Mouse (Mus musculus): ENCODE measurements around the gene Slco1a5. TPM values are rescaled to one million over a fixed set of nuclear protein-coding genes. Genes with fewer than 3 reads are reported as not detected.

Gene Slco1a5
- total and polyA plus RNA-seq, 3 experiments: not detected

DNA sequence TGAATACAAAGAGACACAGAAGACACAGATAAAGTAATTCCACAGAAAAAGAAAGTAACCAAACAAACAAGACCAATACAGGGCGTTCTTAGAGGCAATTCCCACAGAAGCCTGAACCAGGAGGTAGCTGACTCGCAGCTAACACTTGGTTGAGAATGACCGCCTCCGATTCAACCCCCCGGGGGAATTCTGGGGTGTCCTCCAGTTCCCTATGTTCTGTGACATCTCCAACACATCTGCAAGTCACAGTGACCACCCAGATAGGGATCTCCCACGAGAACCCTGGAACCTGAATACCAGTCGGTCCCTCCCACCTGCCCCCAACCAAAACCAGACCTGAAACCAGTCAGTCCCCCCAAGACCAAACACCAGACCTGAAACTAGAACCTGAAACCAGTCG, 128.5 kb downstream of the Slco1a5 start:
- Histone ChIP-seq H3K4me3 (replicated peaks in 1 of 3; ENCODE audit: low read depth in 2 of 3, low read length in 2 of 3, poor library complexity in 1 of 3) (no peak overlapping the region), H3K27me3 (replicated peaks) (no peaks in the 10 kb centered on the region), H3K4me2 (ENCODE audit: insufficient read depth, low read depth, poor library complexity, severe bottlenecking) (no peak overlapping the region), H3K79me2 (replicated peaks; ENCODE audit: control insufficient read depth, extremely low read depth, insufficient read depth, poor library complexity, severe bottlenecking) (no peaks in the 10 kb centered on the region), H3K9me3 (replicated peaks; ENCODE audit: low read length) (peaks cover 21% of the 10 kb centered on the region), H3K27ac (ENCODE audit: insufficient read depth, low read depth) (no peak overlapping the region), H3K9ac (ENCODE audit: insufficient read depth, low read depth) (no peak overlapping the region), H3K4me1 (ENCODE audit: control insufficient read depth in 1 of 2, insufficient read depth in 2 of 2) (no peaks in the 10 kb centered on the region), H3K36me3 (replicated peaks in 1 of 2; ENCODE audit: control insufficient read depth in 1 of 2, insufficient read depth in 1 of 2, low read length in 1 of 2) (no peaks in the 10 kb centered on the region)
- in situ Hi-C loops (cut with MboI; ENCODE audit: low pct_ligation_motif_present, low pct_unique_long_range_greater_than_20kb, low sequenced_read_pairs) (no loop called here), dilution Hi-C loops (cut with MboI; ENCODE audit: extremely low pct_ligation_motif_present, extremely low pct_unique_long_range_greater_than_20kb, low sequenced_read_pairs) (no loop called here)
- no peak for TF ChIP-seq GABPA (IDR thresholded peaks at IDR 0.05; ENCODE audit: insufficient replicate concordance, low read depth, low read length)
- no peak for TF ChIP-seq SMC3 (IDR thresholded peaks at IDR 0.05; ENCODE audit: low read depth, low read length)
- no peak for TF ChIP-seq ELF1 (IDR thresholded peaks at IDR 0.05; ENCODE audit: low read depth, low read length)
- TF ChIP-seq CHD2 (IDR thresholded peaks at IDR 0.05; ENCODE audit: low read length): no peak
- TF ChIP-seq HCFC1 (IDR thresholded peaks at IDR 0.05; ENCODE audit: low read depth, low read length): no peak
- no peak for TF ChIP-seq JUN (IDR thresholded peaks at IDR 0.05; ENCODE audit: insufficient read depth, low read depth, low read length)
- TF ChIP-seq ZKSCAN1 (IDR thresholded peaks at IDR 0.05; ENCODE audit: borderline replicate concordance, low read depth, low read length): no peak
- TF ChIP-seq NRF1 (IDR thresholded peaks at IDR 0.05; ENCODE audit: low read depth, low read length): no peak
- no peak for TF ChIP-seq MXI1 (IDR thresholded peaks at IDR 0.05; ENCODE audit: low read depth, low read length)
- no peak for DNase-seq (ENCODE audit: extremely low read depth)

DNA sequence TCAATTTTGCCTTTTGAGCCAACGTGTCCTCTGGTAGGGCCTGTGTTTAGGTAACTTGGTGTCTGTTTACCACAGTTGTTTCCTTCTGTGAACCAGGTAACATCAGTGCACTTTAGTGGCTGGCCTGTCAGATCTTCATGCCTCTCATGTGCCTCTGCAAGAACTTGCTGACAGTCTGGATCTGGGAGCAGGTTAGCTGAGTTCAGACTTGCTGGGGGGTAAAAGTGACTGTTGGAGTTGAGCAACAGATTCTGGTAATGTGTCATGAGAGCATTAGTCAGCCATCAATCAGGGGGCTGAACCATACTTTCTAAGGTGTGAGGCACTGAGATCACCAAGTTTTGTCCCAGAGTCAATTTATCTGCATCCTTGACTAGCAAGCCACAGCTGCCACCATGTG, 130.8 kb downstream of the Slco1a5 start:
- Histone ChIP-seq H3K4me3 (replicated peaks in 1 of 3; ENCODE audit: low read depth in 2 of 3, low read length in 2 of 3, poor library complexity in 1 of 3) (no peak overlapping the region), H3K27ac (ENCODE audit: insufficient read depth, low read depth) (no peak overlapping the region), H3K79me2 (replicated peaks; ENCODE audit: control insufficient read depth, extremely low read depth, insufficient read depth, poor library complexity, severe bottlenecking) (no peaks in the 10 kb centered on the region), H3K27me3 (replicated peaks) (no peaks in the 10 kb centered on the region), H3K4me1 (ENCODE audit: control insufficient read depth in 1 of 2, insufficient read depth in 2 of 2) (no peaks in the 10 kb centered on the region), H3K4me2 (ENCODE audit: insufficient read depth, low read depth, poor library complexity, severe bottlenecking) (no peak overlapping the region), H3K9ac (ENCODE audit: insufficient read depth, low read depth) (no peak overlapping the region), H3K9me3 (replicated peaks; ENCODE audit: low read length) (peaks cover 21% of the 10 kb centered on the region), H3K36me3 (replicated peaks in 1 of 2; ENCODE audit: control insufficient read depth in 1 of 2, insufficient read depth in 1 of 2, low read length in 1 of 2) (no peaks in the 10 kb centered on the region)
- no peak for DNase-seq (ENCODE audit: extremely low read depth)
- TF ChIP-seq MYC (IDR thresholded peaks at IDR 0.05; ENCODE audit: low read depth, low read length) (no peak), TCF12 (IDR thresholded peaks at IDR 0.05; ENCODE audit: low read depth, low read length) (no peak), ZKSCAN1 (IDR thresholded peaks at IDR 0.05; ENCODE audit: borderline replicate concordance, low read depth, low read length) (no peak), PAX5 (IDR thresholded peaks at IDR 0.05; ENCODE audit: low read length) (no peak), E2F4 (IDR thresholded peaks at IDR 0.05; ENCODE audit: insufficient replicate concordance, low read depth, low read length) (no peak), EP300 (IDR thresholded peaks at IDR 0.05; ENCODE audit: low read length) (no peak), ZNF384 (IDR thresholded peaks at IDR 0.05; ENCODE audit: low read depth, low read length) (no peak), USF1 (IDR thresholded peaks at IDR 0.05; ENCODE audit: low read depth, low read length) (no peak), SMC3 (IDR thresholded peaks at IDR 0.05; ENCODE audit: low read depth, low read length) (no peak), CTCF (conservative IDR thresholded peaks at IDR 0.05 in 1 of 2, IDR thresholded peaks at IDR 0.05 in 1 of 2; ENCODE audit: low read depth in 2 of 2, low read length in 2 of 2) (no peak), RAD21 (IDR thresholded peaks at IDR 0.05; ENCODE audit: low read depth, low read length) (no peak), KAT2A (IDR thresholded peaks at IDR 0.05; ENCODE audit: insufficient replicate concordance, low read length) (no peak), JUN (IDR thresholded peaks at IDR 0.05; ENCODE audit: insufficient read depth, low read depth, low read length) (no peak), CHD2 (IDR thresholded peaks at IDR 0.05; ENCODE audit: low read length) (no peak), USF2 (conservative IDR thresholded peaks at IDR 0.05; ENCODE audit: low read depth, low read length) (no peak)
- in situ Hi-C loops (cut with MboI; ENCODE audit: low pct_ligation_motif_present, low pct_unique_long_range_greater_than_20kb, low sequenced_read_pairs) (no loop called here), dilution Hi-C loops (cut with MboI; ENCODE audit: extremely low pct_ligation_motif_present, extremely low pct_unique_long_range_greater_than_20kb, low sequenced_read_pairs) (no loop called here)

All from CH12.LX (cell line).